Mouse (Mus musculus) A20 (cell line): ENCODE measurements around the gene Npy4r.

Experiments used
- DNase-seq: peaks from one replicate; pipeline ENCODE4 v3.0.0-alpha.2; 2011; ENCODE audit warnings: low read depth, low spot score

The Npy4r gene

GRCm38 (mm10) chr14:34152342-34152741 is at the start of gene Npy4r:
TSS of gene Npy4r (minus strand) at chr14:34152489.
- DNase-seq: peak; percentile 43

GRCm38 (mm10) chr14:34201231-34202035 is 49.1 kb upstream of the Npy4r start, which contains the start of gene Gprin2:
TSS of gene Gprin2 (minus strand) at chr14:34201653.
- no peak for DNase-seq

- no peak for DNase-seq
These were observed 48.5 kb upstream of the Npy4r start for GRCm38 (mm10) chr14:34200738-34201230.

DNA sequence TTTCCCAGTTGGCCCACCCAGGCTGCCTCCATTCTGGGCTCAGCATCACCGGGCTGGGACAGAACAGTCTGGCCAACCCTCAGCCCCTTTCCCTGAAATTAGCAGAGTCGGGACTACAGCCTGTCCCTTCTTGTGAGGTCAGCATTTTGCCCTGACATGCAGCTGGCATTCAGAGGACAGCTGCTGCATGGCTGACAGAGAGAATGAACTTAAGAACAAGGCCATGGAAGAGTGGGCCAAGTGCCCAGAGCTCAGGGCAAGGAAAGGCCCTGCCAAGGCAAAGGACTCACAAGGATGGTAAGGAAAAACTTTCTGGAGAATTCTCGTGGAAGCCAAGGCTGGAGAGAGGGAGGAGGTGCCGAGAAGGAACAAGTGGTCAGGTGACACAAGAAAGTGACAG is 44.4 kb upstream of the Npy4r start:
- no peak for DNase-seq

- DNase-seq: no peak
These were observed 43.2 kb upstream of the Npy4r start for GRCm38 (mm10) chr14:34195466-34195865.

GRCm38 (mm10) chr14:34193879-34194278 is 41.6 kb upstream of the Npy4r start:
- peak; percentile 74 for DNase-seq

DNA sequence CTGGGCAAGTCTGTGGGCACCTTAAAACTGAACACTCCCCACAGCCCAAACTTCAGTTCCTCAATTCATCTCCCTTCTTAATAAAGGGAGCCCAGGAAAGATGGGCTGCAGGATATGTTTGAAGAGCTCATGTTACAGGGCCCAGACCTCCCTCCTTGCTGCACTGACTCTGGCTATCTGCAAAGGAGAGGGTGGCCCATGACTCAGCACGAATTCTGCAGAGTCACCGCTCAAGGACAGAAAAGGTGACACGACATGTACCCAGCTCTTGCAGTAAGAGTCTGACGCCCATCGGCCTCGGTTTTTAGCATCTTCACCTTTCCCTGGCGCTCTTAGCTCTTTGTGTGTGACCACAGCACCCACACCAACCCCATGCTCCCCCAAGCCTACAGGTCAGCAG is 38.1 kb upstream of the Npy4r start:
- peak; percentile 4 for DNase-seq

- peak; percentile 79 for DNase-seq
These were observed 36.3 kb upstream of the Npy4r start for GRCm38 (mm10) chr14:34188629-34189028.

DNA sequence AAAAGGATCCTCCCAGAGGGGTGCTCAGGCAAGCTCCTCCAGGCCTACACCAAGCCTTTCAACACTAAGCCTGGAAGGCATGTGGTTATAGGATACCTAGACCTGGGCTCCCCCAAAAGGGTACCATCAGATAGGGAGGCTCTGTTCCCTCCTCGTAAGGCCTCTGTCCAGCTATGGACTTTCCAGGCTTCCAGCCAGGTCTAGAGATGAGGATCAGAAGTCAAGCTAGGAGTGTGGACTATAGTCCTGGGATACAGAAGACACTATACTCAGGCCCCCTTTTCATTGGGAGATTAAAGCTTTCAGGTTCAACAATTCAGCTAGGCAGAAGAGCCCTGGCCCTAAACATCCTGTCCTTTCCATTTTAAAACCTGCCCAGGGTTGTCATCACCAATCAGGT is 30.8 kb upstream of the Npy4r start:
- no peak for DNase-seq

DNA sequence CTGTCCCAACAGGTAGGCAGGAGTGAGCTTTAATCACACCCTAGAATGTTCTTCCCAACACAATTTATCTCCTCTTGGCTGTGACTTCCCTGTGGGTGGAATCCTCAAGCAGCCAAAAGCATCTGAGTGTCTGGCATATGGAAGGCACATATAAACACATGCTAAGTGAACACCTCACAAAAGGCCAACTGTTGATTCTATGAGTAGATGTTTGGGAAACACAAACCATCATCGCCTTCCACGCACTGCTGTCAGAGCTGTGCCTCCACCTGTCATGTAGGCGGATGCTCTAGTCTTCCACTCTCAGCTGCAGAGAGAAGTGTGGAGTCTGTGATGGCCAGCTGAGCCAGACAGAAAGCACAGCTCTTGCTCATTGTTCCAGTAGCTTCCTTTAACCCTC is 27.1 kb upstream of the Npy4r start:
- DNase-seq: no peak

- no peak for DNase-seq
These were observed 18.8 kb upstream of the Npy4r start for GRCm38 (mm10) chr14:34171107-34171506.

- no peak for DNase-seq
These were observed 3.5 kb upstream of the Npy4r start for GRCm38 (mm10) chr14:34155752-34156151.

GRCm38 (mm10) chr14:34154601-34155337 is 2.5 kb upstream of the Npy4r start:
- DNase-seq: peak; percentile 69

DNA sequence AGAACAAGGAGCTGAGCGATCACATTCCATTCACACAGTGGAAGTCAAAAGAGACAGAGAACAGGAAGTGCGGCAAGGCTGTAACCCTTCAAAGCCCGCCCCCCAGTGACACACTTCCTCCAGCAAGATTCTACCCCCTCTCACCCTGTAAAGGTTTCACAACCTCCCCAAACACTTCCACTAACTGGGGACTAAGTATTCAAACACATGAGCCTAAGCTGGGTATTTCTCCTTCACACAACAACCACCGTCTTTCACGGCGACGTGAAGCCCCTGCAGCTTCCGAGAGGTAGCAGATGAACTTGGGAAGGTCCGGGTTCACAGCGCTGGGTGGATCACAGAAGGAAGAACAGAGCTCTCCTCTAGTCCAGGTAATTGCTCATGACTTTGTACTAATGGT is 9.4 kb downstream of the Npy4r start:
- DNase-seq: no peak

DNA sequence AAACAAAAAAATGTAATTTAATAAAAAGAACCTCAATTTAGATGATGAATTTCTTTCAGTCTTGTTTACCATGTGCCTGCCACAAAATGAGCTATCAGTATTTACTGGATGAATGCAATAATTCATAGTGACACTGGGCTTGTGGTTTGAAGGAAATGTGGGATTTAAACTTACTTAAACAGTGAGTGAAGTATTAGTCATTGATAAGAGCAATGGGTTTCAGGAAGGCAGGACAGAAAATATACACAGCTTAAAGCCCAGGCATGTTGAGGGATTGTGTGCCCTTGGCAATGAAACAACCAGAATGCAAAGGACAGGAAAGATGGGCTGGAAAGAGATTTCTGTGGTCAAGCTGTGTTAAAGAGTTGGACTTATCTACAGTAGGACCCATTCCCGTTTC is 10.0 kb downstream of the Npy4r start:
- DNase-seq: no peak

DNA sequence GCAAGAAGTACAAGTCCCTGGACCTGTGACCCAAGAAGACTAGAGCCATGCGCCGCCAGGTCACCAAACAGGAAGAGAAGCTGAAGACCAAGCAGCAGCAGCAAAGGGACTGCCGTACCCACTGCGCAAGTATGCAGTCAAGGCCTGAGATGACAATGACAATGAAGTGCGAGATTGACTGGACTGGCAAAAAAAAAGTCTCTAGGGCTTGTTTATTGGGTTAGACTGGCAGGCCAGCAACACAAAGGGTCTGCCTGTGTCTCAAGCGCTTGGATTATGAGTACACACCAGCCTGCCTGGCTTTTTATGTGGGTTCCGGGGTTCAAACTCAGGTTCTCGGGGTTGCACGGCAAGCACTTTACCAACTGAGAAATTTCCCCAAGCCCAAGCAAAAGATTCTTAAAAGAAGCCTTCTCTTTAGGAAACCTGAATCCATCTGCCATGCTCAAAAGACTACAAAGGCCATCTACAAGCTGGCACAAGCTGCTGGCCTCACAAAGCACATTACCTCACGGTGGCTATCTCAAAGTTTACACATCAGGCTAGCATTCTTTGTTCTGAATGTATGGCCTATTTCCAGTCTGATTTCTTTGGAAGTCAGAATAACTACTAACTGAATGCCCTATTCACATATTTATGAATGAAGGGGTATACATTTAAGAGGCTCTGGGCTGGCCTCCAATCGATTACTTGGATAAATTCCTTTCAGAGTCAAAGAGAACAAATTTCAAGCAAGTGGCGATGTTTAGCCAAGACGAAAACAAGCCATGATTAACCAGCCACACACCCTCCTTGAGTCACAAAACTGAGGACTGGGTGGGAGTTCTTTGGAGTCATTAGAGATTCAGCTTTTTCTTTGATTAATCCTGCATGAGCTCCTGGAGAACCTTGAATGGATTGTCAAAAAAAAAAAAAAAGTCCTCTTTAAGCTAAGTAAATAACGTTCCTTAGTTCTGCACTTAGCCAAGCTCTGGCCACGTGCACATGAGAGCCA is 12.3 kb downstream of the Npy4r start:
- DNase-seq: no peak

GRCm38 (mm10) chr14:34135391-34135790 is 16.9 kb downstream of the Npy4r start:
- no peak for DNase-seq

- DNase-seq: no peak
These were observed 21.1 kb downstream of the Npy4r start for GRCm38 (mm10) chr14:34131216-34131615.

- DNase-seq: no peak
These were observed 30.6 kb downstream of the Npy4r start for GRCm38 (mm10) chr14:34121691-34122090.

GRCm38 (mm10) chr14:34120923-34121351 is 31.4 kb downstream of the Npy4r start:
- no peak for DNase-seq
